In the genomic region with DNA sequence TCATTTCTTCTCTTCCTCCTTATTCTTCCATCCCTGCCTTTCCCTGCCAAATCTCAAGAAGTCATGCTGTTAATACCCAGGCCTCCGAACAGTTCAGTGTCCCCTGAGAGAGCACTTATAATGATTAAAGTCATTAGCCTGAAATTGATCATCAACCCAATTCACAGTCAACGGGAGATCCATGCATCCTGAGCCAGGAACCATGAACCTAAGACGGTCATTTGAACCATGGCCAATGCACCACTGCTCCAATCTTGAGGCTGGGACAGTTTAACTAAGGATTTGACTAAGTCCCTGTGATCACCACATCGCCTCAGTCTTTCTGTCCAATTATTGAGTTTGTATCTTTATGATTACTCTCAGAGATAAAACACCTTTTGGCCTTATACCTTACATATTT, we compare ENCODE assay signal across 25 mouse cellular contexts.
DNase-seq lines count a peak whose midpoint lies in the region; ATAC-seq and TF ChIP-seq lines count a peak whose summit lies in the region.
"Had no signal": no experiment of that assay in that cellular context is flagged by ENCODE, and none has a peak within 500 bp of the region (broad histone marks: within the 10 kb centered on the region; RNA-seq: fewer than 3 reads in every experiment).

No protein-coding gene starts in this region.

- WGBS in kidney, embryonic 15.5 days: 83% methylated on average over 4 of the region's 4 CpGs
- 60% methylated on average over 4 of the region's 4 CpGs for WGBS in kidney, adult 2 months
- 83% methylated on average over 4 of the region's 4 CpGs for WGBS in kidney, embryonic 14.5 days
- WGBS in midbrain, postnatal 0 days: 77% methylated on average over 4 of the region's 4 CpGs
- 87% methylated on average over 4 of the region's 4 CpGs for WGBS in midbrain, embryonic 10.5 days

- H3K4me3 ChIP-seq in kidney, embryonic 15.5 days (replicated peaks): no peak overlapping the region
- H3K4me3 ChIP-seq in kidney, adult 2 months (ENCODE audit: insufficient read depth, low read depth, low read length): no peak overlapping the region
- H3K4me3 ChIP-seq in kidney, embryonic 14.5 days (ENCODE audit: low read length): no peak overlapping the region
- H3K4me3 ChIP-seq in midbrain, postnatal 0 days (ENCODE audit: low read depth, low read length): no peak overlapping the region
- H3K4me3 ChIP-seq in midbrain, embryonic 10.5 days: no peak overlapping the region
- H3K4me3 ChIP-seq: embryonic facial prominence, embryonic 10.5 days; embryonic facial prominence, embryonic 12.5 days; forebrain, embryonic 13.5 days had no signal

- DNase-seq in kidney, adult 11 months: peak; percentile 12
- peak; percentile 71 for DNase-seq in kidney, adult 2 months
- DNase-seq in kidney, postnatal 36 days: peak; percentile 18 to 29
- DNase-seq in kidney, postnatal 4 days: no peak
- DNase-seq in midbrain, postnatal 0 days (ENCODE audit: low spot score): peak; percentile 2
- no peak for DNase-seq in midbrain, embryonic 10.5 days (ENCODE audit: low spot score)
- DNase-seq: adrenal gland, adult 8-10 months; adrenal gland, postnatal 14 days; adrenal gland, postnatal 36 days; B cell, adult 2 months; cerebellum, adult 11-12 months; cerebellum, adult 2 months; cerebellum, adult 9-10 months; cerebellum, postnatal 10 days; cerebellum, postnatal 25 days had no signal

- no peak for ATAC-seq in kidney, embryonic 15.5 days (replicated peaks; ENCODE audit: low FRiP score)
- no peak for ATAC-seq in kidney, embryonic 14.5 days (ENCODE audit: low FRiP score, low TSS enrichment)
- no peak for ATAC-seq in midbrain, postnatal 0 days (ENCODE audit: low FRiP score)
- ATAC-seq: activated CD4-positive, CD25-positive, alpha-beta regulatory T cell, adult 4 months; CD4-positive, CD25-positive, alpha-beta regulatory T cell, adult 4 months; forebrain, embryonic 13.5 days; Patski had no signal

- H3K36me3 ChIP-seq in kidney, embryonic 15.5 days: no peaks in the 10 kb centered on the region
- H3K36me3 ChIP-seq in kidney, adult 2 months (ENCODE audit: control insufficient read depth, insufficient read depth, low read length): no peaks in the 10 kb centered on the region
- H3K36me3 ChIP-seq in kidney, embryonic 14.5 days (ENCODE audit: control insufficient read depth, insufficient read depth, low read length): no peaks in the 10 kb centered on the region
- no peaks in the 10 kb centered on the region for H3K36me3 ChIP-seq in midbrain, postnatal 0 days (ENCODE audit: insufficient read depth, low read length)
- H3K36me3 ChIP-seq in midbrain, embryonic 10.5 days: no peaks in the 10 kb centered on the region
- H3K36me3 ChIP-seq: embryonic facial prominence, embryonic 10.5 days; embryonic facial prominence, embryonic 12.5 days; G1E had no signal

- no peaks in the 10 kb centered on the region for H3K4me1 ChIP-seq in kidney, embryonic 15.5 days
- 0 out of 2 replicates have a peak, but pooled peaks cover 2% of the 10 kb centered on the region for H3K4me1 ChIP-seq in kidney, adult 2 months (ENCODE audit: control insufficient read depth, insufficient read depth, low read length)
- H3K4me1 ChIP-seq in kidney, embryonic 14.5 days (ENCODE audit: control insufficient read depth, insufficient read depth, low read length): no peaks in the 10 kb centered on the region
- H3K4me1 ChIP-seq in midbrain, postnatal 0 days (ENCODE audit: insufficient read depth, low read length): no peaks in the 10 kb centered on the region
- peaks cover 3% of the 10 kb centered on the region; the same call in 1 of the 2 replicates for H3K4me1 ChIP-seq in midbrain, embryonic 10.5 days
- H3K4me1 ChIP-seq: embryonic facial prominence, embryonic 10.5 days; embryonic facial prominence, embryonic 12.5 days; forebrain, embryonic 13.5 days had no signal

- no peak overlapping the region for H3K4me2 ChIP-seq in kidney, embryonic 15.5 days
- no peak overlapping the region for H3K4me2 ChIP-seq in kidney, embryonic 14.5 days (replicated peaks; ENCODE audit: low read depth, low read length)
- H3K4me2 ChIP-seq in midbrain, postnatal 0 days (ENCODE audit: low read depth, low read length, poor library complexity, severe bottlenecking): no peak overlapping the region
- H3K4me2 ChIP-seq: embryonic facial prominence, embryonic 12.5 days; forebrain, embryonic 13.5 days had no signal

- H3K27ac ChIP-seq in kidney, embryonic 15.5 days: no peak overlapping the region
- H3K27ac ChIP-seq in kidney, adult 2 months (ENCODE audit: insufficient read depth, low read depth, low read length): no peak overlapping the region
- no peak overlapping the region for H3K27ac ChIP-seq in kidney, embryonic 14.5 days (ENCODE audit: low read depth, low read length)
- H3K27ac ChIP-seq in midbrain, postnatal 0 days (ENCODE audit: low read depth, low read length): no peak overlapping the region
- no peak overlapping the region for H3K27ac ChIP-seq in midbrain, embryonic 10.5 days (replicated peaks)
- H3K27ac ChIP-seq: embryonic facial prominence, embryonic 10.5 days; embryonic facial prominence, embryonic 12.5 days; forebrain, embryonic 13.5 days had no signal

- H3K9ac ChIP-seq in kidney, embryonic 15.5 days: no peak overlapping the region
- no peak overlapping the region for H3K9ac ChIP-seq in kidney, embryonic 14.5 days (ENCODE audit: low read depth, low read length)
- H3K9ac ChIP-seq in midbrain, postnatal 0 days (replicated peaks; ENCODE audit: low read length, poor library complexity, severe bottlenecking): no peak overlapping the region
- H3K9ac ChIP-seq: embryonic facial prominence, embryonic 12.5 days; forebrain, embryonic 13.5 days had no signal

- no peak for TF ChIP-seq POLR2A in kidney, adult 2 months (IDR thresholded peaks at IDR 0.05; ENCODE audit: low read depth, low read length)

- no peak for TF ChIP-seq CTCF in kidney, adult 2 months (conservative IDR thresholded peaks at IDR 0.05; ENCODE audit: insufficient read depth, insufficient read length, low read depth, low read length)
- TF ChIP-seq CTCF in midbrain, postnatal 0 days (IDR thresholded peaks at IDR 0.05): no peak

- no peaks in the 10 kb centered on the region for H3K27me3 ChIP-seq in kidney, embryonic 15.5 days
- no peaks in the 10 kb centered on the region for H3K27me3 ChIP-seq in kidney, adult 2 months (replicated peaks; ENCODE audit: control insufficient read depth, insufficient read depth, low read length)
- no peaks in the 10 kb centered on the region for H3K27me3 ChIP-seq in kidney, embryonic 14.5 days (ENCODE audit: control insufficient read depth, insufficient read depth, low read length)
- no peaks in the 10 kb centered on the region for H3K27me3 ChIP-seq in midbrain, postnatal 0 days (ENCODE audit: insufficient read depth, low read length)
- no peaks in the 10 kb centered on the region for H3K27me3 ChIP-seq in midbrain, embryonic 10.5 days (ENCODE audit: low read depth, poor library complexity, severe bottlenecking)
- H3K27me3 ChIP-seq: CH12.LX; embryonic facial prominence, embryonic 12.5 days; forebrain, embryonic 13.5 days; Patski had no signal

- H3K9me3 ChIP-seq in kidney, embryonic 15.5 days (replicated peaks): no peaks in the 10 kb centered on the region
- no peaks in the 10 kb centered on the region for H3K9me3 ChIP-seq in kidney, embryonic 14.5 days (ENCODE audit: control insufficient read depth, low read length)
- no peaks in the 10 kb centered on the region for H3K9me3 ChIP-seq in midbrain, postnatal 0 days (ENCODE audit: low read length)
- no peaks in the 10 kb centered on the region for H3K9me3 ChIP-seq in midbrain, embryonic 10.5 days (replicated peaks)
- H3K9me3 ChIP-seq: embryonic facial prominence, embryonic 10.5 days; embryonic facial prominence, embryonic 12.5 days; forebrain, embryonic 13.5 days; G1E had no signal

Comparison
In these comparisons a context has a peak if more than half of its experiments do, and no peak if none do; other contexts are left out.
1. DNase-seq: peak in kidney, adult 11 months (single experiment), kidney, adult 2 months (single experiment), kidney, postnatal 36 days (2 of 2) and midbrain, postnatal 0 days (single experiment); none in kidney, postnatal 4 days (0 of 2) and midbrain, embryonic 10.5 days (single experiment).